Mouse (Mus musculus): ENCODE measurements around the gene Tmem198b.

DNA sequence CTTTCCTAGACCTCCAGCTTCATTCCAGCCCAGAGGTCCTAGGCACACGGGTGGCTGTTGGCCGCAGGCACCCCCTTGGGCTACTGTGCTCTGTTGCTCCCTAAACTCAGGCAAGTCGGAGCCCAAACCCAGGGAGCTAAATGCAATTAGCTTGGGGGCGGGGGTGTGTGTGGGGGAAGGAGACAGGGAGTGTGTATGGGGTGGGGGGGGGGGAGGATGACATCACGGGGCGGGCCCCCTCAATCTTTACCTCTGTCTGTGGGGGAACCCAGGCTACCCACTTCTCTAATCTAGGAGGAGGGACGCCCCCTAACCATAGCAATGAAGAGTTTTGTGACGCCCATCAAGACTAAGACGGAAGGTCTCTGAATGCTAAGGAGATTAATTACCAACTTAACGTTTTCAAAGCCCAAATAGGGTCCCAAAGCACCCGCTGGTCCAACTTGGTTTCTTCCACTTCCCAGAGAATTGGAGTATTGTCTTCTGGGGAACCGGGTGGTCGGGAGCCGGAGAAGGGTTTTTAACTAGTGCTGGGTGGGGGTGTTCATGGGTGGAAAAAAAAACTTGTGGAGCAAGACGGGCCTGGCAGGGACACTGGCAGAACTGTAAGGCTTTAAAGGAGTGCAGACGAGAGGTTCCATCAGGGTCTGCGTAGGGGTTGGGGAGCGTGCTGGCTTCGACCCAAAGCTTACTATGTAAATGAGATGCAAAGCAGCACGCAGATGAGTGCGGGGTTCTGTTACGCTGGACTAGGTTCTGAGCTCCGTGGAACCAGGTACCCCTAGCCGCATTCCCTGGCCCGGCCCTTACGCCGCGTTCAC lies at the start of gene Tmem198b:
- TF ChIP-seq CTCF (IDR thresholded peaks at IDR 0.05; ENCODE audit: low read depth) = no peak
- no peak for TF ChIP-seq EP300 (IDR thresholded peaks at IDR 0.05; ENCODE audit: low read depth)

Measured in liver, embryonic 14.5 days (tissue).